Mouse (Mus musculus) adrenal gland, postnatal 10 days (tissue): ENCODE data around the gene Rasal2. TPM values are rescaled to one million over a fixed set of nuclear protein-coding genes. Genes with fewer than 3 reads are reported as not detected.

ENCODE experiments used
- DNase-seq: peaks from one replicate; pipeline ENCODE4 v3.0.0; 2021; ENCODE audit warnings: mixed read lengths
- total RNA-seq, 2 experiments: library from RNA; stranded (reverse); gene quantifications; 2 replicates each; pipeline ENCODE4 v1.2.3; 2021

Rasal2 gene
- total RNA-seq, 2 experiments from 2014 or later = 13.8 to 16.5 TPM

GRCm38 (mm10) chr1:157439973-157440641 is 27.7 kb upstream of the Rasal2 start:
- DNase-seq = no peak

GRCm38 (mm10) chr1:157439101-157439500 is 26.7 kb upstream of the Rasal2 start:
- no peak for DNase-seq

- DNase-seq = no peak
Observed at GRCm38 (mm10) chr1:157438290-157438689, 25.9 kb upstream of the Rasal2 start.

GRCm38 (mm10) chr1:157435926-157436325 is 23.5 kb upstream of the Rasal2 start:
- DNase-seq = no peak

- DNase-seq = no peak
Observed at GRCm38 (mm10) chr1:157434404-157434803, 22.0 kb upstream of the Rasal2 start.

GRCm38 (mm10) chr1:157433316-157433715 is 20.9 kb upstream of the Rasal2 start:
- no peak for DNase-seq

GRCm38 (mm10) chr1:157428366-157428765 is 16.0 kb upstream of the Rasal2 start:
- DNase-seq = no peak

- DNase-seq = no peak
Observed at GRCm38 (mm10) chr1:157427604-157428003, 15.2 kb upstream of the Rasal2 start.

- DNase-seq = no peak
Observed at GRCm38 (mm10) chr1:157426933-157427332, 14.5 kb upstream of the Rasal2 start.

- DNase-seq = no peak
Observed at GRCm38 (mm10) chr1:157425741-157426427, 13.5 kb upstream of the Rasal2 start.

- no peak for DNase-seq
Observed at GRCm38 (mm10) chr1:157417861-157418260, 5.5 kb upstream of the Rasal2 start.

- no peak for DNase-seq
Observed at GRCm38 (mm10) chr1:157417414-157417813, 5.0 kb upstream of the Rasal2 start.

- no peak for DNase-seq
Observed at GRCm38 (mm10) chr1:157416628-157417027, 4.2 kb upstream of the Rasal2 start.

- DNase-seq = no peak
Observed at GRCm38 (mm10) chr1:157415771-157416170, 3.4 kb upstream of the Rasal2 start.

- peak; percentile 78 for DNase-seq
Observed at GRCm38 (mm10) chr1:157411711-157412380, 549 bp downstream of the Rasal2 start.

GRCm38 (mm10) chr1:157411341-157411710 is 1.1 kb downstream of the Rasal2 start:
- no peak for DNase-seq

- no peak for DNase-seq
Observed at GRCm38 (mm10) chr1:157410937-157411336, 1.5 kb downstream of the Rasal2 start.

- no peak for DNase-seq
Observed at GRCm38 (mm10) chr1:157409648-157410047, 2.7 kb downstream of the Rasal2 start.

GRCm38 (mm10) chr1:157388027-157388426 is 24.4 kb downstream of the Rasal2 start:
- DNase-seq = no peak

- DNase-seq = no peak
Observed at GRCm38 (mm10) chr1:157380694-157381093, 31.7 kb downstream of the Rasal2 start.

GRCm38 (mm10) chr1:157370397-157370796 is 42.0 kb downstream of the Rasal2 start:
- DNase-seq = no peak

- DNase-seq = no peak
Observed at GRCm38 (mm10) chr1:157368316-157368715, 44.1 kb downstream of the Rasal2 start.

GRCm38 (mm10) chr1:157346661-157347060 is 65.7 kb downstream of the Rasal2 start:
- DNase-seq = no peak
